Mouse (Mus musculus): ENCODE measurements around the gene Usp49. TPM values are rescaled to one million over a fixed set of nuclear protein-coding genes. Genes with fewer than 3 reads are reported as not detected.
A peak's percentile ranks its signal among the peaks of the same experiment; 100 is the strongest.
"Not testable (repeated sequence)": the region's sequence is repeated elsewhere in the genome, so short reads cannot be mapped to it uniquely, and the experiment has no call there.

Usp49 gene
- polyA plus RNA-seq, 1 experiment from 2014 or later = 10.5 TPM

- no peaks in the 10 kb centered on the region for H3K9me3 ChIP-seq (replicated peaks)
- no peak overlapping the region for H3K9ac ChIP-seq
- peak overlapping the region; percentile 93 for H3K27ac ChIP-seq
- no peak for ATAC-seq (ENCODE audit: low FRiP score)
- 77% methylated on average over 13 of the region's 13 CpGs for WGBS
- H3K4me1 ChIP-seq = peaks cover 41% of the 10 kb centered on the region
- H3K4me2 ChIP-seq (replicated peaks) = peak overlapping the region; percentile 80
- no peaks in the 10 kb centered on the region for H3K27me3 ChIP-seq
- H3K36me3 ChIP-seq = peaks cover 32% of the 10 kb centered on the region
- H3K4me3 ChIP-seq = no peak overlapping the region
These were observed 33.2 kb upstream of the Usp49 start for GRCm38 (mm10) chr17:47597261-47597660.

DNA sequence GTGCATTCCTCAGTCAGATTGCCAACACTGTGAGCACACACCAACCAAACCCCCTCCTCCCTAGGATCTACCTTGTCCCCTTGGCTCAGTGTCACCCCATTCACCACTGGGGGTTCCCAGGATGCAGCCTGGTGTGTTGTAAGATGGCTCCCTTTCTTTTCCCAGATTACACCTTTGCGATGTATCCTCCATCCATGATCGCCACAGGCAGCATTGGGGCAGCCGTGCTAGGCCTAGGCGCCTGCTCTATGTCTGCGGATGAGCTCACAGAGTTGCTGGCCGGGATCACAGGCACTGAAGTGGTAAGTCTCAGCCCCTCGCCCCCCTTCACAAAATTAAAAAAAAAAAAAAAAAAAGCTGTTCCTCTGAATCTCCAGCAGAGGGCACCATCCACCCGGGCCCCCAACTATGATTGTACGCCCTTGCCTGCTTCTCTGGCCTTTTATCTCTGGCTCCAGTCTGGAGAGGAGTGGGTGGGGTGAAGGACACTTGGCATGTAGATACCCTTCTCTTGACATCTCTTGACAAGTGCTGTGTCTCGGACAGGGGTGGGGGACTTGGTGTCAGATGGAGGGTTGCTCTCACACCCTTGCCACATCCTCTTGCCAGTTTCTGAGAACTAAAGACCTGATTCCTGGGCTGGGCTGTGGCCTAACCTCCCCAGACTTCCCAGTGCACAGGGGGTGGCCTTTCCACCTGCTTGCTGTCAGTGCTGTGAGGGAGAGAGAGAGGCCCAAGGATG is 32.5 kb upstream of the Usp49 start:
- peaks cover 37% of the 10 kb centered on the region for H3K36me3 ChIP-seq
- 29% methylated on average over 10 of the region's 10 CpGs for WGBS
- no peak for ATAC-seq (ENCODE audit: low FRiP score)
- no peak overlapping the region for H3K4me3 ChIP-seq
- H3K9ac ChIP-seq = no peak overlapping the region
- H3K27ac ChIP-seq = no peak overlapping the region
- no peak overlapping the region for H3K4me2 ChIP-seq (replicated peaks)
- H3K4me1 ChIP-seq = peaks cover 38% of the 10 kb centered on the region
- H3K9me3 ChIP-seq (replicated peaks) = no peaks in the 10 kb centered on the region
- no peaks in the 10 kb centered on the region for H3K27me3 ChIP-seq

GRCm38 (mm10) chr17:47598580-47599304 is 31.7 kb upstream of the Usp49 start:
- H3K9ac ChIP-seq; ATAC-seq (ENCODE audit: low FRiP score); H3K27me3 ChIP-seq; H3K4me3 ChIP-seq; H3K4me2 ChIP-seq (replicated peaks); H3K9me3 ChIP-seq (replicated peaks); H3K27ac ChIP-seq: not testable (repeated sequence)
- WGBS = 81% methylated on average over 10 of the region's 10 CpGs
- H3K4me1 ChIP-seq = peaks cover 38% of the 10 kb centered on the region
- H3K36me3 ChIP-seq = peaks cover 40% of the 10 kb centered on the region

GRCm38 (mm10) chr17:47599511-47600297 is 30.8 kb upstream of the Usp49 start:
- no peaks in the 10 kb centered on the region for H3K27me3 ChIP-seq
- H3K9ac ChIP-seq = no peak overlapping the region
- WGBS = 76% methylated on average over 11 of the region's 11 CpGs
- H3K9me3 ChIP-seq (replicated peaks) = no peaks in the 10 kb centered on the region
- no peak overlapping the region for H3K4me2 ChIP-seq (replicated peaks)
- peaks cover 32% of the 10 kb centered on the region for H3K4me1 ChIP-seq
- H3K27ac ChIP-seq = 0 out of 2 replicates have a peak overlapping the region, but pooled peaks have one; percentile 2
- H3K36me3 ChIP-seq = peaks cover 50% of the 10 kb centered on the region
- H3K4me3 ChIP-seq = no peak overlapping the region
- no peak for ATAC-seq (ENCODE audit: low FRiP score)

GRCm38 (mm10) chr17:47600601-47601388 is 29.7 kb upstream of the Usp49 start:
- peaks cover 61% of the 10 kb centered on the region for H3K36me3 ChIP-seq
- ATAC-seq (ENCODE audit: low FRiP score) = no peak
- no peak overlapping the region for H3K4me2 ChIP-seq (replicated peaks)
- H3K27ac ChIP-seq = no peak overlapping the region
- no peaks in the 10 kb centered on the region for H3K27me3 ChIP-seq
- 92% methylated on average over 13 of the region's 13 CpGs for WGBS
- H3K4me3 ChIP-seq = no peak overlapping the region
- H3K4me1 ChIP-seq = peaks cover 21% of the 10 kb centered on the region
- no peak overlapping the region for H3K9ac ChIP-seq
- H3K9me3 ChIP-seq (replicated peaks) = no peaks in the 10 kb centered on the region

GRCm38 (mm10) chr17:47601389-47601755 is 29.1 kb upstream of the Usp49 start:
- no peaks in the 10 kb centered on the region for H3K27me3 ChIP-seq
- H3K4me2 ChIP-seq (replicated peaks) = no peak overlapping the region
- peaks cover 16% of the 10 kb centered on the region for H3K4me1 ChIP-seq
- H3K9ac ChIP-seq = no peak overlapping the region
- H3K9me3 ChIP-seq (replicated peaks) = no peaks in the 10 kb centered on the region
- ATAC-seq (ENCODE audit: low FRiP score) = no peak
- no peak overlapping the region for H3K4me3 ChIP-seq
- H3K36me3 ChIP-seq = peaks cover 65% of the 10 kb centered on the region
- H3K27ac ChIP-seq = no peak overlapping the region
- 90% methylated on average over 10 of the region's 10 CpGs for WGBS

DNA sequence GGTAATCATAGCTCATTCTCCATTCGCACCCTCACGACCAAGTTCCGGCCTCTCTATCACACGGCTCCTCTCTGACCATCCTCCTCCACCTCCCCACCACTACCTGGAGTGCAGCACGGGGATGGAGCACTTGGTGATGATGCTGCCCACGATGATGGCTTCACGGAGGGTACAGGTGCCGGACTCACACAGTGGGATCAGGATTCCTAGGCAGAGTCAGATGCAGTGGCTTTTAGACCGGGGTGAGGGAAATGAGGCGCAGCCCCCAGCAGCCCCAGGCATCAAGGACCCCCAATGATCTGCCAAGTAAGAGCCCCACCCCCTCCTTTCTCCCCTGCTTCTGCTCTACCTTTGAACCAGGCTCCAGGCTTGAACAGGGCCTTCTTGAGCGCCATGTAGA is 28.2 kb upstream of the Usp49 start:
- Histone ChIP-seq H3K9ac (no peak overlapping the region), H3K4me2 (replicated peaks) (no peak overlapping the region), H3K27ac (no peak overlapping the region), H3K4me1 (peaks cover 6% of the 10 kb centered on the region), H3K9me3 (replicated peaks) (no peaks in the 10 kb centered on the region), H3K27me3 (no peaks in the 10 kb centered on the region), H3K36me3 (peaks cover 73% of the 10 kb centered on the region), H3K4me3 (no peak overlapping the region)
- ATAC-seq (ENCODE audit: low FRiP score) = no peak
- WGBS = 95% methylated on average over 11 of the region's 11 CpGs

DNA sequence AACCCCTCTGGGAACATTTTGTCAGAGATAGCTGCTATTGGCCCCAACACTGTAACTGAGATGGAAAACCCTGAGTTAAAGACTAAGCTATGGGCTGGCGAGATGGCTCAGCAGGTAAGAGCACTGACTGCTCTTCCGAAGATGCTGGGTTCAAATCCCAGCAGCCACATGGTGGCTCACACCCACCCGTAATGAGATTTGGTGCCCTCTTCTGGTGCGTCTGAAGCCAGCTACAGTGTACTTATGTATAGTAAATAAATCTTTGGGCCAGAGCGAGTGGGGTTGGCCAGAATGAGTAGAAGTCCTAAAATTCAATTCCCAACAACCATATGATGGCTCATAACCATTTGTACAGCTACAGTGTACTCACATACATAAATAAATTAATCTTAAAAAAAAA is 24.3 kb upstream of the Usp49 start:
- WGBS = 77% methylated on average over 5 of the region's 5 CpGs
- Histone ChIP-seq H3K4me1 (peaks cover 15% of the 10 kb centered on the region), H3K9ac (no peak overlapping the region), H3K27ac (no peak overlapping the region), H3K4me3 (no peak overlapping the region), H3K4me2 (replicated peaks) (no peak overlapping the region), H3K36me3 (peaks cover 64% of the 10 kb centered on the region), H3K9me3 (replicated peaks) (no peaks in the 10 kb centered on the region), H3K27me3 (no peaks in the 10 kb centered on the region)
- ATAC-seq (ENCODE audit: low FRiP score) = no peak

DNA sequence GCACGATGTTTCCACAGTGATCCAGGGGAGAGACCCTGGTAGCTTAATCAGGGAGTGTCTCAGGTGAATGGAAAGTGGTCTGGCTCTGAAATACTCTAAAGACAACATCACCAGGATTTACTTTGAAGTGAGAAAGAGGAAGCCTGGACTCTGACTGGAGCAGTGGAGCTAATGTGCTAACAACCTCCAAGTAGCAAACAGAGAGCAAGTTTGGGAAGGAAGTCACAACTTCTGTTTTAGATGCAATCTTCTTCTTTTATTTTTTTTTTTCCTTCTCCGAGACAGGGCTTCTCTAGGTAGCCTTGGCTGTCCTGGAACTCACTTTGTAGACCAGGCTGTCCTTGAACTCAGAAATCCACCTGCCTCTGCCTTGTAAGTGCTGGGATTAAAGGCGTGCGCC is 21.3 kb upstream of the Usp49 start:
- no peaks in the 10 kb centered on the region for H3K27me3 ChIP-seq
- WGBS = 97% methylated on average over 4 of the region's 4 CpGs
- H3K36me3 ChIP-seq = peaks cover 45% of the 10 kb centered on the region
- no peaks in the 10 kb centered on the region for H3K9me3 ChIP-seq (replicated peaks)
- ATAC-seq (ENCODE audit: low FRiP score) = no peak
- H3K27ac ChIP-seq = no peak overlapping the region
- H3K4me3 ChIP-seq = no peak overlapping the region
- no peak overlapping the region for H3K9ac ChIP-seq
- H3K4me2 ChIP-seq (replicated peaks) = no peak overlapping the region
- peaks cover 28% of the 10 kb centered on the region for H3K4me1 ChIP-seq

DNA sequence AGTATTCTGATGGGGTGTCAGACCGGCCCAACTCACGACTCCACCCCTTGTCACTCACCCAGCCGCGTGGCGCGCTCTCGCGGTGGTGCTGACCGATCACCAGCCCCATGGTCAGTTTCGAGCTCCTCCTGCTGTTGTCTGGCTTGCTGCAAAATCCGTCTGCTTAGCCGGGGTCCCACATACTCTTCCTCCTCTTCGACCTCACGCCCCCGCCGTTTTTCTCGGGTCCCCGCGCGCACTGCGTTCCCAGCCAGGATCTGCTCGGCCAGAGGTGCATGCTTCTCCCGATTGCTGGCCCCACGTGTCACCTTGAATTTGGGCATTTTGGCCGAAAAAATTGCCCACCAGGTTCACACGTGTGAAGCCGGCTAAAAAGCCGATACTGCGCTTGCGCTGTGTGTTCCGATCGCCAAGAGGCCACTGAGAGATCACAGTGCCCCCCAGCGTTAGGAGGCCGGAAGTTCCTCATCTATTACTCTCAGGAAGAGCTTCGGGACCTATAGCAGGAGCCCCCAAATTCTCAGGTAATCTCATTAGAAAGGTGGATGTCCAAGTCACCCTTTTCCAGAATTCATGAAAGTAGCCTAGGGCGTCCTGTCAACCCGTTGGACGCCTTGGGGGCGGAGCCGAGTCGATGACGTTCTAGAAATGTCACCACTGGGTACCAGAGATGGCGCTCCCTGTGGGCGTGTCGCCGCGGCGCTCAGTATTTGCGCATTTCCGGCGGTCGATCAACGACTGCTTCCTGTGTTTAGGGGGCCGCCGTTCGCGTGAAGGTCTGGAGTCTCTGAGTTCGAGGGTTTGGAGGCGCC is 19.4 kb upstream of the Usp49 start, which contains the start of the genes Bysl, Med20 and Gm20517:
TSS of gene Bysl (minus strand) at position 644 of the 812 bp plus-strand sequence.
TSS of gene Med20 (plus strand) at position 734 of the 812 bp plus-strand sequence.
TSS of gene Gm20517 (plus strand) at position 741 of the 812 bp plus-strand sequence.
- H3K4me3 ChIP-seq = peak within 1 kb of the TSS; percentile 75
- peak; percentile 91 for ATAC-seq (ENCODE audit: low FRiP score)
- H3K9me3 ChIP-seq (replicated peaks) = no peaks in the 10 kb centered on the region
- peak within 1 kb of the TSS; percentile 91 for H3K4me2 ChIP-seq (replicated peaks)
- H3K9ac ChIP-seq = peak within 1 kb of the TSS; percentile 83
- H3K36me3 ChIP-seq = peaks cover 36% of the 10 kb centered on the region
- no peaks in the 10 kb centered on the region for H3K27me3 ChIP-seq
- under 1% methylated on average over 59 of the region's 59 CpGs for WGBS
- peak within 1 kb of the TSS; percentile 73 for H3K27ac ChIP-seq
- H3K4me1 ChIP-seq = peaks cover 28% of the 10 kb centered on the region

DNA sequence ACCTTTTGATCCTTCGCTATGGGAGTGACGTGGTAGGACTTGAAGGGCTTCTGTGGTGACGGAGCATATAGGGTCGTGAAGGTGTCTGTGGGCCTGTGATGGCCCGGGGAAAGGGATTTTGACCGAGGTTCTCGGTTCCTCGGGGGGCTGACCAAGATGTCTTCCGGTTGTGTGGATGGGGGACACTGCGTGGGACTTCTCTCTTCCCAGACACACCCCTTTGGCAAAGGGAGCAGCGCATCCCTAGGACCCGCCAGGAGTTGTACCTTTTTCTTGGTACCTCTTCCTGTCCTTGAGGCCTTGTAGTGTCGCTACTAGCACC is 18.9 kb upstream of the Usp49 start:
- peak overlapping the region; percentile 83 for H3K9ac ChIP-seq
- peak overlapping the region; percentile 91 for H3K4me2 ChIP-seq (replicated peaks)
- H3K9me3 ChIP-seq (replicated peaks) = no peaks in the 10 kb centered on the region
- H3K36me3 ChIP-seq = peaks cover 33% of the 10 kb centered on the region
- H3K27ac ChIP-seq = peak overlapping the region; percentile 53; the same call in 1 of the 2 replicates
- H3K4me3 ChIP-seq = peak overlapping the region; percentile 75
- under 1% methylated on average over 13 of the region's 13 CpGs for WGBS
- no peaks in the 10 kb centered on the region for H3K27me3 ChIP-seq
- no peak for ATAC-seq (ENCODE audit: low FRiP score)
- H3K4me1 ChIP-seq = peaks cover 28% of the 10 kb centered on the region

Measured in hindbrain, embryonic 12.5 days (tissue).